Mouse (Mus musculus) heart, postnatal 0 days (tissue): Measurements from ENCODE around the gene Anks1b.

Experiments
- CTCF ChIP-seq: IDR thresholded peaks from 2 replicates; pipeline ENCODE4 v1.5.1; 2016; ENCODE audit warnings: antibody characterized with exemption, control low read depth, low read depth
- EP300 ChIP-seq: IDR thresholded peaks from 2 replicates; pipeline ENCODE4 v1.6.1; 2016; ENCODE audit warnings: antibody characterized with exemption, low read depth

DNA sequence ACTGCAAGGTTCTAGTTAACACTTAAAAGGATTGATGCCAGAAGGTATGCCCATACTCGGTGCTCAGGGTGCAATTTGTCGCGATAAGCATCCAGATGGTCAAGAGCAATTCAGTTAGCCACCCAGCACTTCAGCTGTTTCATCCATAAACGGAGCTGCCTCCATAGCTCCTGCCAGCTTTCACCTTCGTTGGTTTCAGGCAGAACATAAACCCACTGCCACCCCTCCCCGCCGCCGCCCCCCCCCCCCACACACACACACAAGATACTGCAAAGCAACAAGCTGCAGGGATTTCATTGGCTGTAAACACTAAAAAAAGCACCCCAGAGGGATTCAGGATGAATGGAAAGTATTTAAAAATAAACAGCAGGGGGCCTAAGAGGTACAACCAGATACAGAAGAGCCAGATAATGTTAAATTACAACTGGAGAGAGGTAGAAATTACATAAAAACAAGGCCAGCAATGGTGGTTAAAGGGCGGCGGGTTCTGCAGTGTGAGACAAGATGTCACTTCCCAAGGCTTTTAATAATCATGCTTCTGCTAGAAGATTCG lies 897.2 kb downstream of the Anks1b start:
- TF ChIP-seq CTCF (no peak), EP300 (no peak)
